Mouse (Mus musculus) cerebellum, adult 11 months (tissue): ENCODE measurements around the gene Slc38a4.

Experiments used
- DNase-seq: peaks from one replicate; pipeline ENCODE4 v3.0.0; 2022

Gene Slc38a4

GRCm38 (mm10) chr15:96963318-96963717, 92.4 kb downstream of the Slc38a4 start:
- no peak for DNase-seq

GRCm38 (mm10) chr15:96960343-96960742, 95.4 kb downstream of the Slc38a4 start:
- no peak for DNase-seq

GRCm38 (mm10) chr15:96959247-96959646, 96.5 kb downstream of the Slc38a4 start:
- DNase-seq, result no peak

DNA sequence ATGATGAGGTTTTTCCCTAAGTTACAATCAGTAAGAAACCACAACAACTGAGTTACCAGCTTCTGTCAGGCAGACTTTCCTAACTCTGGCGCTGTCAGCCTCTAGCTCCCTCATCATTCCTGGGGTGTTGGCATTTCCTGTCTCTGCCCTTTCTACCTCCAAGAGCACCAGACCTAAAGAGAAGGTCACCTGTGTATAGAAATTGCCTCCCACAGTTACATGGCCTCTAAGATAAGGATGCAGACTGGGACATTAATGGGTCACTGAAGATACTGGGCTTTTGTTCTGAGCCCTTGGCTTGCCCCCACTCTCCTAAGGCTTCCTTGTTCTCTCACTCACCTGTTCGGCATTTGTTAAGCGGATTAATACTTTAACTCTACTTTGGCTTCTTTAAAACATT, 99.1 kb downstream of the Slc38a4 start:
- no peak for DNase-seq

DNA sequence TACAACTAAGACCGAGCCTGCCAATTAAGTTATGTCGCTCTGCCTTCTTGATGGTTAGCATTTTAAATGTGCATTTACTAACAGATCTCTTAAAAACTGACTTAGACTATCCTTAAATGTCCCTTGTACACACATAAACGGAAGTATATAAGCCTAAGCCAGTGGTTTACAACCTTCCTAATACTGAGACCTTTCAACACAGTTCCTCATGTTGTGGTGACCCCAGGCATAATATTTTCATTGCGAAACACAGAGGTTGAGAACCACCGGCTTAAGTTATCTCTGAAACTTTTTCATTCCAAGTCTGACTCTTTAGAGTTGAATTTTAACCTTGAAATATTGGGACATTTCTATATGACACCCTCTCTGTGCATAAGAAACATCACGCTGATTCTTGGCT, 101.4 kb downstream of the Slc38a4 start:
- no peak for DNase-seq

- DNase-seq, result no peak
These were observed 101.9 kb downstream of the Slc38a4 start for GRCm38 (mm10) chr15:96953938-96954238.

DNA sequence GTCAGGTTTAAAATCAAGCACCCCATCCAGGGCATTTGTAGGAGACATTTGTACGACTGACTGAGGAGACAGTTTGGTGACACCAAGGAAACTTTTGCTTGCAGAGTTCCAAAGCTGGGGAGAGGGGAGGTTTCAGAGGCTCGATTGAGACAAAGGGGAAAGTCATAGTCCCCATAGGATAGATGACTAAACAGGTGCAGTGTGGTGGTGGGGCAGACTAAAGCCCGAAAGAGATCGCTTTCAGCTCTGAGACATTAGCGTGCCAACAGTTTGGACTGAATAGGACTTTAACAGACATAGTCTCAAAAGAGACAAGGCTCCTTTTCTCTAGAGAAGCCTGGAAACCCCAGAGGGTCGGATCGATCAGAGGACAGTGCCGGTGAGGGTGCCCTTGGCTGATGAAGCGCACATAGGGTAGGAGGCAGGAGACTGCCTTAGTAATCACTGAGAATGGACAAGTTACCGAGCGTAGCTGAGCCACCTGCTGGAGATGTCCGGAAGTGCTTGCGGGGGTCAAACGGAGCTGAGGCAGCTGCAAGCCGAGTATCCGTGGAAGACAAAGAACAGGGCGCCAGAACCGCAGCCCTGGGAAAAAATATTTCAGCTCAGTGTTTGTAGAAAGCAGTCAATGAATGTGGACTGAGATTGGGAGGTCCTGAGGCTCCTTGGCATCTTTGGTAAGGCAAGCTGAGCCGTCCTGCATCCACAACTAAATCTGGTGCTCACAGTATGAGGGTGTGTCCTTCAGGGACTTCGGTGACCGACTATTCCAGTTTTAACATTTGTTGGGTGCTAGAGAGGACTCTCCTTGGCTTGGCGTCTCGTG, 102.4 kb downstream of the Slc38a4 start:
- DNase-seq, result peak; percentile 13

DNA sequence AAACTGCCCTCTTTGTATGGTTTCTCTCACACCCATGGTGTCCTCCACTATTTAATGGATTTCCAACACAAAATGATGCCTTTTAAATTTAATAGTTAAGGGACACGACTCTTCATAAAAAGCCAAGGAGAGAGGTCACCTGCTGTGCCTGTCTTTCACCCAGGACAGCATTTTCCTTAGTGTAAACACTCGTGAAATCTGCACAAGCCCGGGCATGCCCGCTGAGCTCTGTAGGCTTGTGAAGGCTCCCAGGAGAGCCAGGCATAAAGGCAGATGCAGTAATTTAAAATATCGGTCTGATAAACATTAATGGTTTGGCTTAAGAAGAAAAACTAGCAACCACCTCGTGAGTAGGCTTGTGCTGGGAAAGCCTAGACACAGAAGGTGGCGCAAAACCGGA, 103.3 kb downstream of the Slc38a4 start:
- DNase-seq, result no peak

- no peak for DNase-seq
These were observed 104.0 kb downstream of the Slc38a4 start for GRCm38 (mm10) chr15:96951783-96952182.

GRCm38 (mm10) chr15:96948471-96948870, 107.3 kb downstream of the Slc38a4 start:
- DNase-seq, result peak; percentile 5
